Mouse (Mus musculus): ENCODE results near the gene Duxbl1. TPM values are rescaled to one million over a fixed set of nuclear protein-coding genes. Genes with fewer than 3 reads are reported as not detected.

Duxbl1 gene
- polyA plus RNA-seq, 1 experiment from 2014 or later = not detected

Other genes with a start within 250 kb of the Duxbl1 start
- gene Zcchc24, start 209.5 kb upstream of the Duxbl1 start, polyA plus RNA-seq (2018) = 26.2 to 48.4 TPM (median 38.0 TPM) in 3 replicates
- 50.5 to 77.1 TPM (median 76.9 TPM) in 3 replicates for gene Anxa11, start 136.4 kb upstream of the Duxbl1 start, polyA plus RNA-seq (2018)
- not detected in 3 replicates for gene Plac9a, start 75.5 kb upstream of the Duxbl1 start, polyA plus RNA-seq (2018)
- 0.54 to 1.7 TPM (median 0.72 TPM) in 3 replicates for gene Tmem254a, start 50.9 kb upstream of the Duxbl1 start, polyA plus RNA-seq (2018)
- gene Cphx1, start 40.3 kb upstream of the Duxbl1 start, polyA plus RNA-seq (2018) = not detected in 3 replicates
- not detected in 3 replicates for gene Gm9780, start 64.1 kb downstream of the Duxbl1 start, polyA plus RNA-seq (2018)
- 2.1 to 3.6 TPM in 2 of 3 replicates, not detected in the other for gene Tmem254c, start 88.8 kb downstream of the Duxbl1 start, polyA plus RNA-seq (2018)
- gene Cphx2, start 102.9 kb downstream of the Duxbl1 start, polyA plus RNA-seq (2018) = not detected in 3 replicates
- not detected in 3 replicates for gene Cphx3, start 103.7 kb downstream of the Duxbl1 start, polyA plus RNA-seq (2018)
- gene Duxbl2, start 139.8 kb downstream of the Duxbl1 start, polyA plus RNA-seq (2018) = not detected in 3 replicates
- not detected in 3 replicates for gene Plac9b, start 203.9 kb downstream of the Duxbl1 start, polyA plus RNA-seq (2018)
- gene Tmem254b, start 228.5 kb downstream of the Duxbl1 start, polyA plus RNA-seq (2018) = 10.3 to 18.0 TPM (median 14.9 TPM) in 3 replicates